Mouse (Mus musculus): ENCODE data around the gene Zfp143.

DNA sequence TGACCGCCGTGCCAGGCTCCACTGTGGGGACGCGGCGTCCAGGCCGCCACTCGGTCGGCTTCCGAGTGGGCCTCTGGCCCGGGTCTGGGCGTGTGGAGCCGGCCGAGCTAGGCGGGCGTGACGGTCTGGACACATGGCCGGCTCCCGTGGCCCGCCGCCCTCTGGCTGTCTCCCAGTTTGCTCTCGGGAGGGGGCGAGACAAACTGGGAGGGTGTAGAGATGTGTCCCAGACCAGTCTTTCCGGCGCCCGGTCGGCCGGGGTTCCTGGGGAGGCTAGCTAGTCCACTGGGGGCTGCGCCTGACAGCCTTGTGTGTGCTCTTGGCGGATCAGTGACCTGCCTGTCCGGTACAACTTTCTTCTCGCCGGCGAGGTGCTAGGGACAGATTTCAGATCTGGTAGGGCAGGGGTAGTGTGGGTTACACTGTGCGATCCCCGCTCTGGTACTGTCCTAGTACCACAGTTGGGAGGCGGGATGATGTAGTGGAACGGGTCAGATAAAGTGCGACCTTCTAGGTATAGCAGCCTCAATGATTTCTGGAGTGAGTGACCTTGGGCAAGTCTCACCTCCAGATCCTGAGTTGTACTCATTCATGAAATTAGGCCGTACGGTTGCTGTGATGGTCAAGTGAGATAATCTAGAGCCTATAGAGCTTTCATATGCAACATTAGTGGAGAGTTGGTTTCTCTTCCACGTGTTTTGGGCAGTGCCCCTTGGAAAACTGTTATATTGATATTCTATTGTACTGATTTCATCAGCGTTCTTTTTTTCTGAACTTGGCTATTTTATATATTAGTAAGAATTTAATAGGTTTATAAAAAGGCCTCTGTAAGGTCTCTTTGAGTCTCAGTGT lies 42.2 kb upstream of the Zfp143 start:
- TF ChIP-seq CTCF (conservative IDR thresholded peaks at IDR 0.05; ENCODE audit: low read length), result no peak
- no peak for TF ChIP-seq NANOG (IDR thresholded peaks at IDR 0.05; ENCODE audit: borderline replicate concordance, low read length)
- TF ChIP-seq POU5F1 (IDR thresholded peaks at IDR 0.05; ENCODE audit: borderline replicate concordance, low read length), result no peak

All from E14TG2a.4 (cell line).